Mouse (Mus musculus): ENCODE measurements at regions not wholly inside any gene's neighbourhood (a gene's known extent, or its start where the extent isn't known, plus 50 kb on each side); places are given as distances from the start of the nearest gene placed in this dataset.

DNA sequence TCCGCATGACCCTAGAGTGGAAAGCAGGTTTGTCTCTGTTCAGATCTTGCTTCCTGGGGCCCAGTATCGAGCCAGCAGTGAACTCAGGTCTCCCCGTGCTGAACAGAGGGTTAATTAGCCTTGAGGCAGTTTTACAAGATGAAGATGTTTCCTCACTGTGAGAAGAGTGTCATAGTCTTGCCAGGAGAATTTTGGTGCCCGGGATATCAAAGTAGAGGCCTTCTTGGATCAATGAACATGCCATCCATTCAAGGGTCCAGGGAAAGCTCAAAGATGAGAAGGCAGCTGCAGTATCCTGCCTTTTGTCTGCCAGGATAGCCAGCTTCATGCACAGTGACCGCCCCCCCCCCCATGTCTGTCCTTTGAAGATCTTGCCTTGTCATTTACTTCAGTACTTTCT is 114.2 kb upstream of the Mylip start:
- Histone ChIP-seq H3K9ac (ENCODE audit: low read depth, low read length) (no peak overlapping the region), H3K4me2 (no peak overlapping the region), H3K36me3 (ENCODE audit: control insufficient read depth, insufficient read depth, low read length) (no peaks in the 10 kb centered on the region), H3K27me3 (replicated peaks; ENCODE audit: control insufficient read depth, insufficient read depth, low read length) (peaks cover 68% of the 10 kb centered on the region), H3K4me3 (ENCODE audit: low read depth, low read length) (no peak overlapping the region), H3K4me1 (replicated peaks; ENCODE audit: control insufficient read depth, insufficient read depth, low read length) (no peaks in the 10 kb centered on the region), H3K9me3 (ENCODE audit: control insufficient read depth, low read length) (no peaks in the 10 kb centered on the region), H3K27ac (ENCODE audit: low read depth, low read length) (no peak overlapping the region)
- 70% methylated on average over 5 of the region's 5 CpGs for WGBS
- DNase-seq (ENCODE audit: low spot score) (no peak), ATAC-seq (replicated peaks; ENCODE audit: low FRiP score) (no peak)

DNA sequence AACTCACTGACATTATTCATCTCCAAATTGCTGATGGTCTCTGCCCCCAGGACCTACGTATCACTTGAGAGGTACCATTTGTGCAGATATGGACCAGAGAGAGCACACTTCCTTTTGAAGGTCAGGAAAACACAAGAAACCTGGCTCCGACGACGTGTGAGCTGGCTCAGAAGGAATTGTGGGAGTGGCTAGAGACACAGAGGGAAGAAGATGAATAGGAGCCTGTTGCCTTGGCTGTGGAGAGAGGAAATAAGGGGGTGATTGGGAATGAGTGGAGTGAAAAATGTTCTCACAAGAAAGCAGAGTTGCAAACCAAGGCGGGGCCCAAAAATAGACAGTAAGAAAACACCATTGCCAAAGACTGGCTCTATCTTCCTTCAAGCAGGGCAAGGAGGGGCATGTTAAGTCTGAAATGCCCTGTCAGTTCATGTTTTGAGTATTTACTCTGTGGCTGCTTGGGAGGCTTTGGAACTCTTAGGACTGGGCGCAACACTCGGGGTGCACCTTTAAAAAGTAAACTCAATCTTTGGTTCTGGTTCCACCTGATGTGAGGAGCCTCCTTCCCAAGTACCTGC is 111.6 kb upstream of the Mylip start:
- no peak for DNase-seq (ENCODE audit: low spot score)
- Histone ChIP-seq H3K9ac (ENCODE audit: low read depth, low read length) (no peak overlapping the region), H3K36me3 (ENCODE audit: control insufficient read depth, insufficient read depth, low read length) (no peaks in the 10 kb centered on the region), H3K4me3 (ENCODE audit: low read depth, low read length) (no peak overlapping the region), H3K9me3 (ENCODE audit: control insufficient read depth, low read length) (no peaks in the 10 kb centered on the region), H3K4me1 (replicated peaks; ENCODE audit: control insufficient read depth, insufficient read depth, low read length) (no peaks in the 10 kb centered on the region), H3K27me3 (replicated peaks; ENCODE audit: control insufficient read depth, insufficient read depth, low read length) (peaks cover 60% of the 10 kb centered on the region), H3K4me2 (no peak overlapping the region), H3K27ac (ENCODE audit: low read depth, low read length) (no peak overlapping the region)
- ATAC-seq (replicated peaks; ENCODE audit: low FRiP score) = no peak
- 74% methylated on average over 7 of the region's 7 CpGs for WGBS

DNA sequence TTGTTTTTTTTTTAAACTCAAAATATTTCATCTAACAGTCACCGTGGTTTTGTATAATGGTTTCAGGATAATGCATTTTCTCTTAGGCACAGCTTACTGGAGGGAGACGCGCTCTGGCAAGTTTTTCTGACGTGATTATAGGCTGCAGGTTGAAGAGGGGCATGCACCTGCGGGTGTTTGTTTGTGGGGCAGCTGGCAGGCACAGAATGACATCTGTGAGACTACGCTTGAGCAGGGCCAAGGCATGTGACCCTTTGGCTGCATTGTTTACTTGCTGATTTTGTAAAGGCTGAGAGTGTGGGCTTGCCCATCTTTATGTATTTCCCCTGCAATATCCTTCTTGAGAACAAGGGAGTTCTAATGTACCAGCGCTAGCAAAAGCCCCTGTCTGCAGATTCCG is 108.4 kb upstream of the Mylip start:
- H3K27me3 ChIP-seq (replicated peaks; ENCODE audit: control insufficient read depth, insufficient read depth, low read length) = peaks cover 36% of the 10 kb centered on the region
- H3K4me2 ChIP-seq = no peak overlapping the region
- DNase-seq (ENCODE audit: low spot score) = no peak
- H3K27ac ChIP-seq (ENCODE audit: low read depth, low read length) = no peak overlapping the region
- no peaks in the 10 kb centered on the region for H3K36me3 ChIP-seq (ENCODE audit: control insufficient read depth, insufficient read depth, low read length)
- no peaks in the 10 kb centered on the region for H3K9me3 ChIP-seq (ENCODE audit: control insufficient read depth, low read length)
- no peak overlapping the region for H3K4me3 ChIP-seq (ENCODE audit: low read depth, low read length)
- no peaks in the 10 kb centered on the region for H3K4me1 ChIP-seq (replicated peaks; ENCODE audit: control insufficient read depth, insufficient read depth, low read length)
- H3K9ac ChIP-seq (ENCODE audit: low read depth, low read length) = no peak overlapping the region
- ATAC-seq (replicated peaks; ENCODE audit: low FRiP score) = no peak
- 79% methylated on average over 8 of the region's 8 CpGs for WGBS

DNA sequence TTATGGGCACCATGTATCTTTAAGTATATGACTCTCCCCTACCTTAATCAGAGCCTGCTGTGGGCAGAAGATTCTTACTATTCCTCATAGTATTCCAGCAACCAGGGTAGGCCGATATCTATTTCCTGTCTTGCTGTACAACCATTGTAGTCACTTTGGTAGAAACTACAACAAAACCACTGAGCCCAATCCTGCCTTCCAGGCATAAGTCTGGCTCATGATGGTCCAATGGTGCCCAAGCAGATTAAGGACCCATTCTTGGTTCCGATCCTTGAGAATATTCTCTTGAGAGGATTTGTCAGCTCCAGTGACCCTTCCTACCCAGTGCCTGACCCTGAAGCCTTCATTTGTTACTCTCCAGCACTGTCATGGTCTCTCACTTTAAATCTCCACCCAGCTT is 102.9 kb upstream of the Mylip start:
- no peak overlapping the region for H3K9ac ChIP-seq (ENCODE audit: low read depth, low read length)

DNA sequence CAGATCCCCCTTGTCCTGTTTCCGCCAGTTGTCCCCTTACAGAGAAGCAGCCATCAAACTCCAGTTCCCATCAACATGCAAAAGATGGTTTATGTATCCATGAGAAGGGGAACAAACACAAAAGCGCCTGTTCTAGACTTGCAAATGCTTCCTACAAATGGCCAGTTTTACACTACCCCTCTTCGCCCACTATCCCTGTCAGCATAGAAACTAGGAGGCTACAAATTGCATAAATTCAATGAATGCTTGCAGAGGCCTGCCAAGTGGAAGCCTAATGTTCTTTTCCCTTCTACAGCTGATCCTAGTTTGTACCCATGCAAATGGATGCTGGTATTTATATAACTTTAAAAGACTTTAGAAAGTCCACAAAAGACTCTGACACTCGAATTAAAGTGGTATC is 102.3 kb upstream of the Mylip start:
- DNase-seq (ENCODE audit: low spot score) (no peak), ATAC-seq (replicated peaks; ENCODE audit: low FRiP score) (no peak)
- WGBS = 84% methylated on average over 4 of the region's 4 CpGs

More for the DNA sequence above, 102.9 kb upstream of the Mylip start:
- ATAC-seq (replicated peaks; ENCODE audit: low FRiP score) = no peak
- H3K9me3 ChIP-seq (ENCODE audit: control insufficient read depth, low read length) = no peaks in the 10 kb centered on the region
- DNase-seq (ENCODE audit: low spot score) = no peak
- 91% methylated on average over 2 of the region's 2 CpGs for WGBS
- H3K4me3 ChIP-seq (ENCODE audit: low read depth, low read length) = no peak overlapping the region
- H3K36me3 ChIP-seq (ENCODE audit: control insufficient read depth, insufficient read depth, low read length) = no peaks in the 10 kb centered on the region
- H3K27ac ChIP-seq (ENCODE audit: low read depth, low read length) = no peak overlapping the region
- no peak overlapping the region for H3K4me2 ChIP-seq
- H3K4me1 ChIP-seq (replicated peaks; ENCODE audit: control insufficient read depth, insufficient read depth, low read length) = no peaks in the 10 kb centered on the region
- H3K27me3 ChIP-seq (replicated peaks; ENCODE audit: control insufficient read depth, insufficient read depth, low read length) = peaks cover 13% of the 10 kb centered on the region

DNA sequence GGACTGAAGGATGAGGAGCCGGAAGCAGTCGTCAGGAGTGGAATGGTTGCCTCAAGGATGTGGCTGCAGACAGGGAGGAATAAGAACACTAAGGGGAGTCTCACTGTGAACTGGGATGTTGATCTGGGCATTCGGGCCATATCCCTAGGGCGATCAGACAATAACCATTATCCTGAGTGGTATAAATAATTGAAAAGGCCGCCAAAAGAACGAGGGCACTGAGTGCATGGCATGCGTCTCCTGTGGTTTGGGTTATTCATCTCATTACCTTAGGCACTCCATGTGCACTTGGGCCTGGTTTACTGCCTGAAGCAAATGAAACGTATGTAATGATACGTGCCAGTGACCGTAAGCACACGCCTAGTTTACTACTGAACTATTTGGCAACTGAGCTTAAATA is 99.6 kb upstream of the Mylip start:
- Histone ChIP-seq H3K4me3 (ENCODE audit: low read depth, low read length) (no peak overlapping the region), H3K9ac (ENCODE audit: low read depth, low read length) (no peak overlapping the region), H3K4me1 (replicated peaks; ENCODE audit: control insufficient read depth, insufficient read depth, low read length) (no peaks in the 10 kb centered on the region), H3K9me3 (ENCODE audit: control insufficient read depth, low read length) (no peaks in the 10 kb centered on the region), H3K36me3 (ENCODE audit: control insufficient read depth, insufficient read depth, low read length) (no peaks in the 10 kb centered on the region), H3K27ac (ENCODE audit: low read depth, low read length) (no peak overlapping the region), H3K27me3 (replicated peaks; ENCODE audit: control insufficient read depth, insufficient read depth, low read length) (peaks cover 17% of the 10 kb centered on the region; the same call in 1 of the 2 replicates), H3K4me2 (no peak overlapping the region)
- 94% methylated on average over 11 of the region's 11 CpGs for WGBS
- DNase-seq (ENCODE audit: low spot score) = no peak
- ATAC-seq (replicated peaks; ENCODE audit: low FRiP score) = no peak

More for the DNA sequence above, 102.3 kb upstream of the Mylip start:
- H3K9me3 ChIP-seq (ENCODE audit: control insufficient read depth, low read length) = no peaks in the 10 kb centered on the region
- no peaks in the 10 kb centered on the region for H3K36me3 ChIP-seq (ENCODE audit: control insufficient read depth, insufficient read depth, low read length)
- H3K4me2 ChIP-seq = no peak overlapping the region
- H3K27me3 ChIP-seq (replicated peaks; ENCODE audit: control insufficient read depth, insufficient read depth, low read length) = peaks cover 12% of the 10 kb centered on the region; the same call in 1 of the 2 replicates
- H3K9ac ChIP-seq (ENCODE audit: low read depth, low read length) = no peak overlapping the region
- no peak overlapping the region for H3K4me3 ChIP-seq (ENCODE audit: low read depth, low read length)
- H3K27ac ChIP-seq (ENCODE audit: low read depth, low read length) = no peak overlapping the region
- H3K4me1 ChIP-seq (replicated peaks; ENCODE audit: control insufficient read depth, insufficient read depth, low read length) = no peaks in the 10 kb centered on the region

DNA sequence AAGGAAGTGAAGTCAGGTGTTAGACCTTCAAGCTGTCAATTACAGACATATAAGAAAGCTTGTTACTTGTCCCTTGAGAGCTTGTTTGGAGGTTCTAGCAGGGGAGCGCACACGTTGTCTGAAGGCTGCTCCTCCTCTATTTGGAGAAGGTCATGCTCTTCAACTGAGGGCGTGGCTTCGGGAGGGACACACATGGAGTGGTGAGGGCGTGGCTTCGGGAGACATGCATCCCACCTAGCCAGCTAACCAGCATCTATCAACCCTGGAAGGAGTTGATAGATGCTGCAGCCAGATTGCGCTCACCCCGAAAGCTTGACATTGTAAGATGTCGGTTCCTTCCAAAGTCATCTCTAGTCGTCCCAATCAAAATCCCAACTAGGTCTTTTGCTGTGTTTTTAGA is 94.9 kb upstream of the Mylip start:
- 76% methylated on average over 10 of the region's 10 CpGs for WGBS
- no peak for DNase-seq (ENCODE audit: low spot score)
- H3K27ac ChIP-seq (ENCODE audit: low read depth, low read length) = no peak overlapping the region
- no peaks in the 10 kb centered on the region for H3K4me1 ChIP-seq (replicated peaks; ENCODE audit: control insufficient read depth, insufficient read depth, low read length)
- H3K27me3 ChIP-seq (replicated peaks; ENCODE audit: control insufficient read depth, insufficient read depth, low read length) = peaks cover 10% of the 10 kb centered on the region; the same call in 1 of the 2 replicates
- H3K4me2 ChIP-seq = no peak overlapping the region
- no peak overlapping the region for H3K4me3 ChIP-seq (ENCODE audit: low read depth, low read length)
- H3K9ac ChIP-seq (ENCODE audit: low read depth, low read length) = no peak overlapping the region
- ATAC-seq (replicated peaks; ENCODE audit: low FRiP score) = no peak
- H3K36me3 ChIP-seq (ENCODE audit: control insufficient read depth, insufficient read depth, low read length) = no peaks in the 10 kb centered on the region
- no peaks in the 10 kb centered on the region for H3K9me3 ChIP-seq (ENCODE audit: control insufficient read depth, low read length)

DNA sequence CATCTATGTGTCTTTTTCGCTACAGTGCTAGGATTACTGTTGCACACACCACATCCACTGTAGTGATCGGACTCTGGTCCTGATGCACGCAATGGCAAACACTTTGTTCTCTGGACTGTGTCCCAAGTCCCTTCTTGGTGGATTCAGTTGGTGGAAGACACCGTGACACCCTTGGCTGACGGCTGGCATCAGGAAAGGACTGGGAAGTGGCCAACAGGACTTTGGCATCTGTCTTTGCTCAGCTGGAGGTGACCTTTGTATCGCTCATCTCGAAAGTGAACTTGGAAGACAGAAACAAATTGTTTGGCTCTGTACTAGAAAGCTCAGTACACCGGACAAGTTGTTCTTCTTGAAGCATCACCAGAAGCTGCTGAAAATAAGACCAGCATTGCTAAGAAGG is 88.9 kb upstream of the Mylip start:
- Histone ChIP-seq H3K4me1 (replicated peaks; ENCODE audit: control insufficient read depth, insufficient read depth, low read length) (no peaks in the 10 kb centered on the region), H3K4me2 (no peak overlapping the region), H3K36me3 (ENCODE audit: control insufficient read depth, insufficient read depth, low read length) (no peaks in the 10 kb centered on the region), H3K27me3 (replicated peaks; ENCODE audit: control insufficient read depth, insufficient read depth, low read length) (peaks cover 5% of the 10 kb centered on the region; the same call in 1 of the 2 replicates), H3K4me3 (ENCODE audit: low read depth, low read length) (no peak overlapping the region), H3K27ac (ENCODE audit: low read depth, low read length) (no peak overlapping the region), H3K9me3 (ENCODE audit: control insufficient read depth, low read length) (no peaks in the 10 kb centered on the region), H3K9ac (ENCODE audit: low read depth, low read length) (no peak overlapping the region)
- ATAC-seq (replicated peaks; ENCODE audit: low FRiP score) (no peak), DNase-seq (ENCODE audit: low spot score) (no peak)
- WGBS = 86% methylated on average over 8 of the region's 8 CpGs

DNA sequence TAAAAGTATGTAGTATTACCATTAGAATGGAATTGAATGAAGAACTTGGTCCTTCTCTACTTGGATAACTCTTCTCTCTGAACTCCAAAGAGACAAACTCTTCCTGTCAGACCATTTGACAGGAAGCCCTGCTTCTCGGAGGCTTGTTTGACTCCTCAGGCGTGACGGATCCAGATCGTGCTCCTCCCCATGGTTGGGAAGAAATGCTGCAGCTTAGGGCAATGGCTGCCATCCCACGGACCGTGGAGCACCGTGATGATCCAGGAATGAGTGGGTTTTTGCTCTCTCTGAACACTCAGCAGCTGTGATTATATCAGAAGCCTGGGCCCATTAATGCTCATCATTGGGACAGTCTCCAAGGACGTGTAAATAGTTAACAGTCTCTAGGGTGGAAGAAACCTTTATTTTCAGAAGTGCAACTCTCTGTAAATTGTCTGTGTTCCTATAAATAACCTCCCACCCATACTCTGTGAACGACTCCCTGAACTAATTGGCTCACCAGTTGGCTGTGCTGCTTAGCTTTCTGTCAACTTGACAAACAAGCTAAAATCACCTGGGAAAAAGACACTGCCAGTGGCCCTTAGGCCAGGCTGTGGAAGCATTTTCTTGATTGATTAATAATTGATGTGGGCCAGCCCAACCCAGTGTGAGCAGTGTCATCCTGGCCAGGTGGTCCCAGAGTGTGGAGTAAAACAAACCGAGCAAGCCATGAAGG is 88.2 kb upstream of the Mylip start:
- no peak overlapping the region for H3K27ac ChIP-seq (ENCODE audit: low read depth, low read length)
- no peaks in the 10 kb centered on the region for H3K9me3 ChIP-seq (ENCODE audit: control insufficient read depth, low read length)
- peaks cover 5% of the 10 kb centered on the region; the same call in 1 of the 2 replicates for H3K27me3 ChIP-seq (replicated peaks; ENCODE audit: control insufficient read depth, insufficient read depth, low read length)
- ATAC-seq (replicated peaks; ENCODE audit: low FRiP score) = no peak
- WGBS = 83% methylated on average over 10 of the region's 10 CpGs
- H3K4me3 ChIP-seq (ENCODE audit: low read depth, low read length) = no peak overlapping the region
- no peak for DNase-seq (ENCODE audit: low spot score)
- no peaks in the 10 kb centered on the region for H3K36me3 ChIP-seq (ENCODE audit: control insufficient read depth, insufficient read depth, low read length)
- H3K4me1 ChIP-seq (replicated peaks; ENCODE audit: control insufficient read depth, insufficient read depth, low read length) = no peaks in the 10 kb centered on the region
- no peak overlapping the region for H3K4me2 ChIP-seq
- no peak overlapping the region for H3K9ac ChIP-seq (ENCODE audit: low read depth, low read length)
